Mouse (Mus musculus): ENCODE results near the gene Pax6. TPM values are rescaled to one million over a fixed set of nuclear protein-coding genes. Genes with fewer than 3 reads are reported as not detected.
A peak's percentile ranks its signal among the peaks of the same experiment; 100 is the strongest.

The Pax6 gene
- total RNA-seq, 2 experiments from 2014 or later = 10.5 to 13.5 TPM

GRCm38 (mm10) chr2:105665491-105666250 is 3.0 kb upstream of the Pax6 start:
- TF ChIP-seq CTCF (conservative IDR thresholded peaks at IDR 0.05) = no peak
- no peak overlapping the region for H3K27ac ChIP-seq
- no peak for DNase-seq (ENCODE audit: low spot score in 2 of 2)
- H3K4me3 ChIP-seq = no peak overlapping the region

DNA sequence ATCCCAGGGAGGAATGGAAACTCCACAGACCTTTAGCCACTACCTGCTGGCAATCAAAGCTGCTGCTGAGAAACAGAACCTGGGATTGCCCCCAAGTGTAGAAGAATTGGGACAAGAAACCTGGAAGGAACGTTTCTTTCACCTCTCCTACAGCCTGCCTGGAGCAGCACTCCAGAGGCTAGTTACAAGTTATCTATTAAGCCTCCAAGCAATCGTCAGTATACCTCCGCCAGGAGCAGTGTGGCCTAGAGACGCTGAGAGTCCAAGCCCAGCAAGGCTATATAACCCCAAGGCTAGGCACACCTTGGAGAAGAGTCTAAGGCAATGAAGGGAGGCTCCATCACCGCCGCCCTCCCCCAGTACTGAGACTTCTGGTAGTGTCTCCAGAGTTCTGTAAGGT is 2.4 kb upstream of the Pax6 start:
- no peak for DNase-seq (ENCODE audit: low spot score in 2 of 2)
- no peak overlapping the region for H3K4me3 ChIP-seq
- no peak for TF ChIP-seq CTCF (conservative IDR thresholded peaks at IDR 0.05)
- no peak overlapping the region for H3K27ac ChIP-seq

DNA sequence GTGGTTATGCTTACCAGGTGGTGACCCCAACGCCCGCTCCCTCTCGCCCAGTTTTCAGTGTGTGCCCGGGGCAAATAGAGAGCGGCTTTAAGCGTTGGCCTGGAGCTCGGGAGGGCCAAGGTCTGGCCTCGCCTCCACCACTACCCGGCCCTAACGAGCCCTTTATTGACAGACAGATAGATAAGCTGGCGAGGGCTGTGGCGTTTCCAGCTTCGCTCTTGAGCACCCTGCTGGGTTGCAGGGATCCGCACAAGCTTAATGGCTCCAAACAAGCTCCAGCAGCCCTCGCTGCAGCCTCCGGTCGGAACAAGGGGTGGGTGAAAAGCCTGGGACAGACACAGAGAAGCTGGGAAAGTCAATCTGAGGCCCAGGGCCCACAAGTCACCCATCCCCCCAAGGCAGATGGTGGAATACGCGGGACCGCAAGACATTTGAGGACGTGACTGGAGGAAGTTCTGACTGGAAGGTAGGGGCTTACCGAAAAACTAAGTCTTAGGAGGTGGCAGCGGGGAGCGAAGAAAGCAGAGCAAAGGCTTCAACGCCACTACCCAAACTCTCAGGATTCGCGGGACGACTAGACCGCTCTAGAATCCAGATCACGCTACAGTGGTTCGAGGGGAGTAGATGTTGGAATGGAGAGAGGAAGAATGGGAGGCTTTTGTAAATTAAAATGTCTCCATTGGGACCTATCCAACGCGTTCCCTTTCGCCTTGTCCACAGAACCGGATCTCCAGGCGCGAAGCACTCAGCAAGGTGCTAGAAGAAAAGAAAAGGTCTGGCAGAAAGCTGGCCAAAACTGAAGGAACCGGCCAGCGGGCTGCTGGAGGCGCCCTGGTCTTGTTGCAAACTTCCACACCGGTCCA is 1.7 kb upstream of the Pax6 start:
- no peak for TF ChIP-seq CTCF (conservative IDR thresholded peaks at IDR 0.05)
- H3K4me3 ChIP-seq = no peak overlapping the region
- no peak for DNase-seq (ENCODE audit: low spot score in 2 of 2)
- no peak overlapping the region for H3K27ac ChIP-seq

DNA sequence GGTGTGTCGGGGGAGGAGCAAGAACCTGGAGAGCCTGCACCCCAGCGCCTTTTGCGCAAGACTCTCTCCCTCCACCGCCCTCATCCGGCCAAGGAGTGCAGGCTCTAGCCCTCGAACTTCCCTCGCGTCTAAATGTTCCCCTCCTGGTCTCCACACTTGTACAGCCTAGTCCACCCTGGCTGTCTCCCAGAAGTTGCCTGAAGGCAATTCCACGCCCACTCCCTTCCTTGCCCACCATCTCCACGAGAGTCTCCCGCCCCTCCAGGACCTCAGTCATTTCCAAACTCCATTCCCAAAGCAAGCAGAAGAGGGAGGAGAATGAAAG is 1.1 kb upstream of the Pax6 start:
- no peak for TF ChIP-seq CTCF (conservative IDR thresholded peaks at IDR 0.05)
- Histone ChIP-seq H3K4me3 (no peak overlapping the region), H3K27ac (no peak overlapping the region)
- no peak for DNase-seq (ENCODE audit: low spot score in 2 of 2)

DNA sequence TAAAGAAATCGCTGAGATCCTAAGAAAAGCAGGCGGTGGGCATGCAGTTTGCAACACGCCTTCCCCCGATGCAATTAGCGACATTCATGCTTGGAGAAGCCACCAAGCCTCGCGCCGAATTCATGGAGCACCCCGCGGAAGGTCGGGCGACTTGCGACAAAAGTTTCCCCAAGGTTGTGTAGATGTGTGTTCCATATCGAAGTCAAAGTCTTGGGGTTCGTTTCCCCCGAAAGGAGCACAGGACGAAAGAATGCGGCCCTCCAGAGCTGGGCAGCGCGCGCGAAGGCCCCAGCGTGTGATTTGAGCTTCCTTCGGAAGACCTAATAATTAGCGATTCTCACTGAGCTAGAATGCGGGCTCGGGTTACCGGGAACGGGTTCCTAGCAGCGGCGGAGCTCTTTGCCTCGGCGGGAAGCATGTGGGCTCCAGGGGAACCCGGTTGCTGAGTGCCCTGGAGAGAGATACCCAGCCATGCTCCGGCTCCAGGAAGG is 716 bp downstream of the Pax6 start:
- no peak for TF ChIP-seq CTCF (conservative IDR thresholded peaks at IDR 0.05)
- H3K4me3 ChIP-seq = peak overlapping the region; percentile 44
- DNase-seq (ENCODE audit: low spot score in 2 of 2) = no peak
- peak overlapping the region; percentile 15 for H3K27ac ChIP-seq

GRCm38 (mm10) chr2:105669881-105670730 is 1.4 kb downstream of the Pax6 start:
- peak overlapping the region; percentile 44 for H3K4me3 ChIP-seq
- H3K27ac ChIP-seq = peak overlapping the region; percentile 15
- TF ChIP-seq CTCF (conservative IDR thresholded peaks at IDR 0.05) = no peak
- DNase-seq (ENCODE audit: low spot score in 2 of 2) = no peak

GRCm38 (mm10) chr2:105670731-105671095 is 2.0 kb downstream of the Pax6 start:
- H3K27ac ChIP-seq = peak overlapping the region; percentile 47; the same call in 1 of the 2 replicates
- no peak for DNase-seq (ENCODE audit: low spot score in 2 of 2)
- no peak overlapping the region for H3K4me3 ChIP-seq
- TF ChIP-seq CTCF (conservative IDR thresholded peaks at IDR 0.05) = no peak

- H3K27ac ChIP-seq = peak overlapping the region; percentile 47; the same call in 1 of the 2 replicates
- TF ChIP-seq CTCF (conservative IDR thresholded peaks at IDR 0.05) = no peak
- no peak for DNase-seq (ENCODE audit: low spot score in 2 of 2)
- no peak overlapping the region; the same call in 1 of the 2 replicates for H3K4me3 ChIP-seq
Measured at GRCm38 (mm10) chr2:105671116-105671797, 2.6 kb downstream of the Pax6 start.

DNA sequence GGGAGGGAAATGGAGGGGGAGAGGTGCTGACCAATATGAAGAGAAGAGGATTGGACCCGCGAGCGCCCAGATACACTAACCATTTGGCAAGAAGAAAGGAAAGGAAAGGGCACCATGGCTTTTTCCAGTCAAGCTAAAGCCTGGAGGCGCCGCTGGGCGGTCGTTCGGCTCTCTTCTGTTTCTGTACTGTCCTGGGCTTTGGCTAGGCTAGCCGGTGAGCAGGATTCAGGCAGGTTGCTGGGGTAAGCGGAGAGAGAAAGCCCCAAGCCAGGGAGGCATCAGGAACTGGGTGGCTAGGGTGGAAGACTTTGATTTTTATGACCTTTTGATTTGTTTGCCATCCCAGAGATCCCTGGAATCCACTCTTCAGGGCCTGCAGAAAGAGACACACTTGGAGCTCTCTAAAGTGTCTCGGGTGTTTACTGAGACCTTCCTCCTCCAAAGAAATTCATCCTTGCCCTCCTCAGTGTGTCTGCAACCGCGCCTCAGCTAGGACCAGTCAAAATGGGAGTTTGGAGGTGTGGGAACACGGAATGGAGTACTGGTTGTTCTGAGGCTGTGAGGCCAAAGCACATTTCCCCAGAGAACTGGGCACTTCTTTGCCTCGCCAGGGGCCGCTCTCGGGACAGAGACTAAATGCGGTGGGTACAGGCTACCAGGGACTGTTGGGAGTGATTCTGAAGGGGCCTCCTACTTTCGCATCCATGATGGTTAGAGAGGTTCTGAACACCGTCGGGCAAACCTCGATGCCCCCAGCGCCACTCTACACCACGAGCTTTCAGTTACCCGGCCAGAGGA is 3.3 kb downstream of the Pax6 start:
- H3K4me3 ChIP-seq = peak overlapping the region; percentile 9; the same call in 1 of the 2 replicates
- DNase-seq (ENCODE audit: low spot score in 2 of 2) = no peak
- peak overlapping the region; percentile 47 for H3K27ac ChIP-seq
- TF ChIP-seq CTCF (conservative IDR thresholded peaks at IDR 0.05) = peak; percentile 31

DNA sequence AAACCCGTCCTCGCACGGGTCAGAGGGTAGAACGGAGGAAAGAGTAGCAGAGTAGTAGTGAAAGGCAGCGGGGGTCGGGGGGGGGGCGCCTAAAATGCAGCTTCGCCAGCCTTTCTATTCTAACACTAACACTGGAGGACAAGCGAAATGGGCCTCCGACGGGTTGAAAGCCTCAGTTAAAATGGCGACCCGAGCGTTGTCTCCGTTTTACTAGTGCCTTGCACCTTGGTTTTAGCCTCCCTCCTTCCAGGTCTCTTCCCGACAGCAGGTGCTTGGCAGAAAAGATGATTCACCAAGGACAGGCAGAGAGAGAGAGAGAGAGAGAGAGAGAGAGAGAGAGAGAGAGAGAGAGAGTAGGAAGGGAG is 3.9 kb downstream of the Pax6 start:
- DNase-seq (ENCODE audit: low spot score in 2 of 2) = no peak
- Histone ChIP-seq H3K4me3 (no peak overlapping the region), H3K27ac (peak overlapping the region; percentile 47)
- TF ChIP-seq CTCF (conservative IDR thresholded peaks at IDR 0.05) = no peak

- peak overlapping the region; percentile 77; the same call in 1 of the 2 replicates for H3K27ac ChIP-seq
- H3K4me3 ChIP-seq = no peak overlapping the region; the same call in 1 of the 2 replicates
- DNase-seq (ENCODE audit: low spot score in 2 of 2) = no peak
- TF ChIP-seq CTCF (conservative IDR thresholded peaks at IDR 0.05) = no peak
Measured at GRCm38 (mm10) chr2:105673054-105673453, 4.4 kb downstream of the Pax6 start.

Data from layer of hippocampus, adult 2 months (tissue).